Mouse (Mus musculus): ENCODE results near the gene Rnf167. TPM values are rescaled to one million over a fixed set of nuclear protein-coding genes. Genes with fewer than 3 reads are reported as not detected.

Rnf167 gene
- polyA plus RNA-seq, 1 experiment, result 346 TPM

- Histone ChIP-seq H3K27me3 (ENCODE audit: control insufficient read depth, insufficient read depth, low read length) (no peaks in the 10 kb centered on the region), H3K27ac (ENCODE audit: control insufficient read depth, insufficient read depth, low read length) (no peak overlapping the region), H3K4me1 (replicated peaks; ENCODE audit: control insufficient read depth, insufficient read depth, low read length) (peaks cover 13% of the 10 kb centered on the region), H3K36me3 (ENCODE audit: control insufficient read depth, insufficient read depth, low read length) (no peaks in the 10 kb centered on the region), H3K4me3 (ENCODE audit: control insufficient read depth, insufficient read depth, low read length) (no peak overlapping the region)
- DNase-seq, result no peak
- 74% methylated on average over 2 of the region's 2 CpGs for WGBS
- TF ChIP-seq CTCF (IDR thresholded peaks at IDR 0.05; ENCODE audit: borderline replicate concordance, control insufficient read depth, extremely low read depth, insufficient read depth, low read length, poor library complexity) (no peak), POLR2A (IDR thresholded peaks at IDR 0.05; ENCODE audit: control insufficient read depth, extremely low read depth, insufficient read depth, low read length, poor library complexity) (no peak)
Measured at GRCm38 (mm10) chr11:70699051-70699450, 52.0 kb downstream of the Rnf167 start.

- peaks cover 6% of the 10 kb centered on the region; the same call in 1 of the 2 replicates for H3K36me3 ChIP-seq (ENCODE audit: control insufficient read depth, insufficient read depth, low read length)
- peak; percentile 97 for DNase-seq
- WGBS, result 3% methylated on average over 69 of the region's 69 CpGs
- 0 out of 2 replicates have a peak within 1 kb of the TSS, but pooled peaks have one; percentile 23 for H3K27ac ChIP-seq (ENCODE audit: control insufficient read depth, insufficient read depth, low read length)
- H3K27me3 ChIP-seq (ENCODE audit: control insufficient read depth, insufficient read depth, low read length), result no peaks in the 10 kb centered on the region
- peak; percentile 75 for TF ChIP-seq POLR2A (IDR thresholded peaks at IDR 0.05; ENCODE audit: control insufficient read depth, extremely low read depth, insufficient read depth, low read length, poor library complexity)
- TF ChIP-seq CTCF (IDR thresholded peaks at IDR 0.05; ENCODE audit: borderline replicate concordance, control insufficient read depth, extremely low read depth, insufficient read depth, low read length, poor library complexity), result 0 out of 2 replicates have a peak, but pooled peaks have one; percentile 38
- H3K4me3 ChIP-seq (ENCODE audit: control insufficient read depth, insufficient read depth, low read length), result peak within 1 kb of the TSS; percentile 79
- peaks cover 13% of the 10 kb centered on the region for H3K4me1 ChIP-seq (replicated peaks; ENCODE audit: control insufficient read depth, insufficient read depth, low read length)
Measured at GRCm38 (mm10) chr11:70699722-70700556, 52.9 kb downstream of the Rnf167 start, which contains the start of the genes Inca1 and Kif1c. Gene Inca1 (minus strand): TSS chr11:70700155. Gene Kif1c (plus strand): TSS chr11:70700548.

- H3K4me3 ChIP-seq (ENCODE audit: control insufficient read depth, insufficient read depth, low read length), result peak overlapping the region; percentile 79
- H3K36me3 ChIP-seq (ENCODE audit: control insufficient read depth, insufficient read depth, low read length), result peaks cover 13% of the 10 kb centered on the region; the same call in 1 of the 2 replicates
- under 1% methylated on average over 34 of the region's 34 CpGs for WGBS
- no peaks in the 10 kb centered on the region for H3K27me3 ChIP-seq (ENCODE audit: control insufficient read depth, insufficient read depth, low read length)
- peak; percentile 56 for DNase-seq
- no peak overlapping the region for H3K27ac ChIP-seq (ENCODE audit: control insufficient read depth, insufficient read depth, low read length)
- no peak for TF ChIP-seq CTCF (IDR thresholded peaks at IDR 0.05; ENCODE audit: borderline replicate concordance, control insufficient read depth, extremely low read depth, insufficient read depth, low read length, poor library complexity)
- TF ChIP-seq POLR2A (IDR thresholded peaks at IDR 0.05; ENCODE audit: control insufficient read depth, extremely low read depth, insufficient read depth, low read length, poor library complexity), result no peak
- H3K4me1 ChIP-seq (replicated peaks; ENCODE audit: control insufficient read depth, insufficient read depth, low read length), result peaks cover 13% of the 10 kb centered on the region
Measured at GRCm38 (mm10) chr11:70700613-70701012, 53.6 kb downstream of the Rnf167 start.

Other genes starting within 250 kb of the Rnf167 start
- gene Pelp1, start 237.2 kb upstream of the Rnf167 start, polyA plus RNA-seq (2012; rRNA removed), result 33.0 and 40.4 TPM in 2 replicates
- 213 and 220 TPM in 2 replicates for gene Arrb2, start 214.6 kb upstream of the Rnf167 start, polyA plus RNA-seq (2012; rRNA removed)
- gene Med11, start 195.3 kb upstream of the Rnf167 start, polyA plus RNA-seq (2012; rRNA removed), result 29.1 and 34.8 TPM in 2 replicates
- gene Zmynd15, start 187.8 kb upstream of the Rnf167 start, polyA plus RNA-seq (2012; rRNA removed), result 27.0 and 31.2 TPM in 2 replicates
- 57.7 and 92.8 TPM in 2 replicates for gene Cxcl16, start 187.3 kb upstream of the Rnf167 start, polyA plus RNA-seq (2012; rRNA removed)
- 7.0 and 8.0 TPM in 2 replicates for gene Tm4sf5, start 142.0 kb upstream of the Rnf167 start, polyA plus RNA-seq (2012; rRNA removed)
- 5.3 and 7.2 TPM in 2 replicates for gene Vmo1, start 132.6 kb upstream of the Rnf167 start, polyA plus RNA-seq (2012; rRNA removed)
- gene Gltpd2, start 128.0 kb upstream of the Rnf167 start, polyA plus RNA-seq (2012; rRNA removed), result 0.22 and 0.50 TPM in 2 replicates
- 387 and 460 TPM in 2 replicates for gene Psmb6, start 121.9 kb upstream of the Rnf167 start, polyA plus RNA-seq (2012; rRNA removed)
- not detected in 2 replicates for gene Gm40193, start 114.3 kb upstream of the Rnf167 start, polyA plus RNA-seq (2012; rRNA removed)
- 12.8 and 16.1 TPM in 2 replicates for gene Pld2, start 107.2 kb upstream of the Rnf167 start, polyA plus RNA-seq (2012; rRNA removed)
- gene Mink1, start 84.4 kb upstream of the Rnf167 start, polyA plus RNA-seq (2012; rRNA removed), result 151 and 172 TPM in 2 replicates
- gene 4930544D05Rik, start 31.4 kb upstream of the Rnf167 start, polyA plus RNA-seq (2012; rRNA removed), result 0.15 TPM in 1 of 2 replicates, not detected in the other
- 0.53 and 1.1 TPM in 2 replicates for gene Chrne, start 28.0 kb upstream of the Rnf167 start, polyA plus RNA-seq (2012; rRNA removed)
- 0.04 TPM in 2 replicates for gene Gp1ba, start 8.1 kb upstream of the Rnf167 start, polyA plus RNA-seq (2012; rRNA removed)
- gene Slc25a11, start 244 bp downstream of the Rnf167 start, polyA plus RNA-seq (2012; rRNA removed), result 132 and 162 TPM in 2 replicates
- 3,213 and 4,498 TPM in 2 replicates for gene Pfn1, start 7.4 kb downstream of the Rnf167 start, polyA plus RNA-seq (2012; rRNA removed)
- 25.3 and 75.8 TPM in 2 replicates for gene Eno3, start 10.0 kb downstream of the Rnf167 start, polyA plus RNA-seq (2012; rRNA removed)
- gene Spag7, start 22.2 kb downstream of the Rnf167 start, polyA plus RNA-seq (2012; rRNA removed), result 27.5 and 32.2 TPM in 2 replicates
- 38.4 and 42.7 TPM in 2 replicates for gene Camta2, start 40.9 kb downstream of the Rnf167 start, polyA plus RNA-seq (2012; rRNA removed)
- gene Inca1, start 52.9 kb downstream of the Rnf167 start, polyA plus RNA-seq (2012; rRNA removed), result 1.1 and 1.9 TPM in 2 replicates
- 25.5 and 32.1 TPM in 2 replicates for gene Kif1c, start 53.3 kb downstream of the Rnf167 start, polyA plus RNA-seq (2012; rRNA removed)
- gene Zfp3, start 117.0 kb downstream of the Rnf167 start, polyA plus RNA-seq (2012; rRNA removed), result 3.9 and 4.6 TPM in 2 replicates
- gene Scimp, start 165.4 kb downstream of the Rnf167 start, polyA plus RNA-seq (2012; rRNA removed), result 2.4 and 3.1 TPM in 2 replicates
- 3.5 and 3.7 TPM in 2 replicates for gene Rabep1, start 197.5 kb downstream of the Rnf167 start, polyA plus RNA-seq (2012; rRNA removed)